Comparison of ENCODE assay signal across 8 mouse cellular contexts in genomic region chr2:69860972-69861452, GRCm38 (mm10). TPM values are rescaled to one million over a fixed set of nuclear protein-coding genes. Genes with fewer than 3 reads are reported as not detected.
DNase-seq lines count a peak whose midpoint lies in the region; ATAC-seq and TF ChIP-seq lines count a peak whose summit lies in the region.

No protein-coding gene starts in this region.

- TF ChIP-seq POLR2A in thymus, adult 2 months (IDR thresholded peaks at IDR 0.05; ENCODE audit: control insufficient read depth, extremely low read depth, insufficient read depth, low read length, poor library complexity), result no peak

- intact Hi-C loops in gastrocnemius, postnatal 14 days (cut with DNase I; ENCODE audit: low total_unique reads), result no loop called here

- peak overlapping the region; percentile 97 for H3K4me3 ChIP-seq in erythroblast, embryonic 14.5 days (replicated peaks)
- peak overlapping the region; percentile 99 for H3K4me3 ChIP-seq in hindbrain, embryonic 13.5 days
- peak overlapping the region; percentile 100 for H3K4me3 ChIP-seq in liver, embryonic 11.5 days (ENCODE audit: low read depth, low read length)
- H3K4me3 ChIP-seq in midbrain, postnatal 0 days (ENCODE audit: low read depth, low read length), result peak overlapping the region; percentile 100
- H3K4me3 ChIP-seq in thymus, adult 2 months (ENCODE audit: control insufficient read depth, insufficient read depth, low read length), result peak overlapping the region; percentile 88

- peaks cover 24% of the 10 kb centered on the region for H3K36me3 ChIP-seq in erythroblast, embryonic 14.5 days (ENCODE audit: control insufficient read depth)
- H3K36me3 ChIP-seq in hindbrain, embryonic 13.5 days, result peaks cover 4% of the 10 kb centered on the region; the same call in 1 of the 2 replicates
- H3K36me3 ChIP-seq in liver, embryonic 11.5 days (ENCODE audit: control insufficient read depth, insufficient read depth, low read length), result peaks cover 2% of the 10 kb centered on the region; the same call in 1 of the 2 replicates
- no peaks in the 10 kb centered on the region for H3K36me3 ChIP-seq in midbrain, postnatal 0 days (ENCODE audit: insufficient read depth, low read length)
- peaks cover 6% of the 10 kb centered on the region; the same call in 1 of the 2 replicates for H3K36me3 ChIP-seq in thymus, adult 2 months (ENCODE audit: control insufficient read depth, insufficient read depth, low read length)

- peak overlapping the region; percentile 92 for H3K27ac ChIP-seq in hindbrain, embryonic 13.5 days
- H3K27ac ChIP-seq in liver, embryonic 11.5 days (ENCODE audit: low read depth, low read length), result peak overlapping the region; percentile 87
- peak overlapping the region; percentile 90 for H3K27ac ChIP-seq in midbrain, postnatal 0 days (ENCODE audit: low read depth, low read length)
- peak overlapping the region; percentile 84 for H3K27ac ChIP-seq in thymus, adult 2 months (ENCODE audit: control insufficient read depth, insufficient read depth, low read length)

- H3K9ac ChIP-seq in hindbrain, embryonic 13.5 days, result peak overlapping the region; percentile 100
- H3K9ac ChIP-seq in liver, embryonic 11.5 days (ENCODE audit: low read depth, low read length), result peak overlapping the region; percentile 99
- H3K9ac ChIP-seq in midbrain, postnatal 0 days (replicated peaks; ENCODE audit: low read length, poor library complexity, severe bottlenecking), result peak overlapping the region; percentile 60

- H3K9me3 ChIP-seq in erythroblast, embryonic 14.5 days (ENCODE audit: control insufficient read depth, low read length), result no peaks in the 10 kb centered on the region
- no peaks in the 10 kb centered on the region for H3K9me3 ChIP-seq in hindbrain, embryonic 13.5 days
- no peaks in the 10 kb centered on the region for H3K9me3 ChIP-seq in liver, embryonic 11.5 days (ENCODE audit: control insufficient read depth, low read length)
- no peaks in the 10 kb centered on the region for H3K9me3 ChIP-seq in midbrain, postnatal 0 days (ENCODE audit: low read length)

- peak; percentile 20 for DNase-seq in gastrocnemius, adult 18-20 months (ENCODE audit: low spot score)
- no peak for DNase-seq in gastrocnemius, postnatal 14 days
- no peak for DNase-seq in liver, embryonic 11.5 days (ENCODE audit: low spot score)
- DNase-seq in midbrain, postnatal 0 days (ENCODE audit: low spot score), result no peak
- DNase-seq in thymus, adult 2 months, result peak; percentile 46

- peak overlapping the region; percentile 82 for H3K4me2 ChIP-seq in hindbrain, embryonic 13.5 days
- peak overlapping the region; percentile 77 for H3K4me2 ChIP-seq in liver, embryonic 11.5 days
- H3K4me2 ChIP-seq in midbrain, postnatal 0 days (ENCODE audit: low read depth, low read length, poor library complexity, severe bottlenecking), result peak overlapping the region; percentile 78

- TF ChIP-seq CTCF in midbrain, postnatal 0 days (IDR thresholded peaks at IDR 0.05), result no peak
- no peak for TF ChIP-seq CTCF in thymus, adult 2 months (IDR thresholded peaks at IDR 0.05; ENCODE audit: borderline replicate concordance, control insufficient read depth, extremely low read depth, insufficient read depth, low read length, poor library complexity)

- H3K4me1 ChIP-seq in erythroblast, embryonic 14.5 days (ENCODE audit: control insufficient read depth), result peaks cover 39% of the 10 kb centered on the region
- peaks cover 31% of the 10 kb centered on the region for H3K4me1 ChIP-seq in hindbrain, embryonic 13.5 days (replicated peaks)
- peaks cover 6% of the 10 kb centered on the region for H3K4me1 ChIP-seq in liver, embryonic 11.5 days (replicated peaks; ENCODE audit: control insufficient read depth, insufficient read depth, low read length)
- H3K4me1 ChIP-seq in midbrain, postnatal 0 days (ENCODE audit: insufficient read depth, low read length), result no peaks in the 10 kb centered on the region; the same call in 1 of the 2 replicates
- peaks cover 5% of the 10 kb centered on the region; the same call in 1 of the 2 replicates for H3K4me1 ChIP-seq in thymus, adult 2 months (replicated peaks; ENCODE audit: control insufficient read depth, insufficient read depth, low read length)

- 12% methylated on average over 12 of the region's 13 CpGs for WGBS in hindbrain, embryonic 13.5 days
- WGBS in liver, embryonic 11.5 days, result 7% methylated on average over 13 of the region's 13 CpGs
- WGBS in midbrain, postnatal 0 days, result 12% methylated on average over 13 of the region's 13 CpGs
- 2% methylated on average over 13 of the region's 13 CpGs for WGBS in thymus, adult 2 months

- no peaks in the 10 kb centered on the region for H3K27me3 ChIP-seq in erythroblast, embryonic 14.5 days (ENCODE audit: control insufficient read depth)
- H3K27me3 ChIP-seq in hindbrain, embryonic 13.5 days, result no peaks in the 10 kb centered on the region
- H3K27me3 ChIP-seq in liver, embryonic 11.5 days (replicated peaks; ENCODE audit: control insufficient read depth, insufficient read depth, low read length), result no peaks in the 10 kb centered on the region
- no peaks in the 10 kb centered on the region for H3K27me3 ChIP-seq in midbrain, postnatal 0 days (ENCODE audit: insufficient read depth, low read length)
- no peaks in the 10 kb centered on the region for H3K27me3 ChIP-seq in thymus, adult 2 months (ENCODE audit: control insufficient read depth, insufficient read depth, low read length)

- peak; percentile 45 for ATAC-seq in activated CD4-positive, CD25-positive, alpha-beta regulatory T cell, adult 4 months
- peak; percentile 78 for ATAC-seq in hindbrain, embryonic 13.5 days (ENCODE audit: low FRiP score)
- ATAC-seq in liver, embryonic 11.5 days (replicated peaks; ENCODE audit: low FRiP score), result peak; percentile 72
- ATAC-seq in midbrain, postnatal 0 days (ENCODE audit: low FRiP score), result peak; percentile 67

RNA-seq across cellular contexts. Expression of gene Ssb, which starts 0.3 kb away (rescaled TPM):
- total RNA-seq in gastrocnemius, adult 18-20 months (2021), result 10 to 100 TPM; 59.8 to 60.6 TPM
- total RNA-seq in gastrocnemius, postnatal 14 days (2021), result 10 to 100 TPM; 67.5 to 78.6 TPM
- polyA plus RNA-seq in activated CD4-positive, CD25-positive, alpha-beta regulatory T cell, adult 4 months (2017; shearing (Covaris generic)), result 100 to 1,000 TPM; 313 to 322 TPM
- 1.2 and 1.5 TPM in 2 replicates for polyA plus RNA-seq in erythroblast, embryonic 14.5 days (2012)
- polyA plus RNA-seq in hindbrain, embryonic 13.5 days (2015; fragmentation: Nextera tagmentation; extraction: Ambion mirVana), result 335 and 355 TPM in 2 replicates
- polyA plus RNA-seq in liver, embryonic 11.5 days (2014; fragmentation: Nextera tagmentation; extraction: Ambion mirVana), result 317 and 327 TPM in 2 replicates
- total RNA-seq in midbrain, postnatal 0 days (2014; rRNA removed), result 51.3 and 64.1 TPM in 2 replicates
- polyA plus RNA-seq in midbrain, postnatal 0 days (2015; fragmentation: Nextera tagmentation; extraction: Ambion mirVana), result 260 and 285 TPM in 2 replicates
- polyA plus RNA-seq in thymus, adult 2 months (2012; rRNA removed), result 5.4 and 6.9 TPM in 2 replicates

RNA-seq across cellular contexts. Expression of gene Mettl5, which starts 24.4 kb away (rescaled TPM):
- total RNA-seq in gastrocnemius, adult 18-20 months (2021), result 10 to 100 TPM; 14.2 to 15.8 TPM
- total RNA-seq in gastrocnemius, postnatal 14 days (2021), result 10 to 100 TPM; 18.0 to 19.2 TPM
- polyA plus RNA-seq in activated CD4-positive, CD25-positive, alpha-beta regulatory T cell, adult 4 months (2017; shearing (Covaris generic)), result 10 to 100 TPM; 57.9 to 63.0 TPM
- 11.6 and 13.1 TPM in 2 replicates for polyA plus RNA-seq in erythroblast, embryonic 14.5 days (2012)
- 28.5 and 30.4 TPM in 2 replicates for polyA plus RNA-seq in hindbrain, embryonic 13.5 days (2015; fragmentation: Nextera tagmentation; extraction: Ambion mirVana)
- polyA plus RNA-seq in liver, embryonic 11.5 days (2014; fragmentation: Nextera tagmentation; extraction: Ambion mirVana), result 67.9 and 68.1 TPM in 2 replicates
- total RNA-seq in midbrain, postnatal 0 days (2014; rRNA removed), result 8.6 and 10.2 TPM in 2 replicates
- 30.4 and 34.1 TPM in 2 replicates for polyA plus RNA-seq in midbrain, postnatal 0 days (2015; fragmentation: Nextera tagmentation; extraction: Ambion mirVana)
- 4.0 and 4.8 TPM in 2 replicates for polyA plus RNA-seq in thymus, adult 2 months (2012; rRNA removed)

RNA-seq across cellular contexts. Expression of gene Ubr3, which starts 36.0 kb away (rescaled TPM):
- 100 to 1,000 TPM; 207 to 208 TPM for total RNA-seq in gastrocnemius, adult 18-20 months (2021)
- 100 to 1,000 TPM; 108 to 118 TPM for total RNA-seq in gastrocnemius, postnatal 14 days (2021)
- 10 to 100 TPM; 13.1 to 16.7 TPM for polyA plus RNA-seq in activated CD4-positive, CD25-positive, alpha-beta regulatory T cell, adult 4 months (2017; shearing (Covaris generic))
- 0.38 and 0.43 TPM in 2 replicates for polyA plus RNA-seq in erythroblast, embryonic 14.5 days (2012)
- polyA plus RNA-seq in hindbrain, embryonic 13.5 days (2015; fragmentation: Nextera tagmentation; extraction: Ambion mirVana), result 15.1 and 15.8 TPM in 2 replicates
- polyA plus RNA-seq in liver, embryonic 11.5 days (2014; fragmentation: Nextera tagmentation; extraction: Ambion mirVana), result 11.3 and 11.5 TPM in 2 replicates
- 37.9 and 62.1 TPM in 2 replicates for total RNA-seq in midbrain, postnatal 0 days (2014; rRNA removed)
- 15.4 and 20.9 TPM in 2 replicates for polyA plus RNA-seq in midbrain, postnatal 0 days (2015; fragmentation: Nextera tagmentation; extraction: Ambion mirVana)
- 13.7 and 13.9 TPM in 2 replicates for polyA plus RNA-seq in thymus, adult 2 months (2012; rRNA removed)

RNA-seq across cellular contexts. Expression of gene Klhl23, which starts 39.3 kb away (rescaled TPM):
- 10 to 100 TPM in 1 of 2 experiments, 1 to 10 TPM in 1; 6.8 to 14.5 TPM for total RNA-seq in gastrocnemius, adult 18-20 months (2021)
- 10 to 100 TPM; 16.4 to 18.4 TPM for total RNA-seq in gastrocnemius, postnatal 14 days (2021)
- under 1 TPM in 1 of 2 experiments, not detected in 1; 0.34 TPM for polyA plus RNA-seq in activated CD4-positive, CD25-positive, alpha-beta regulatory T cell, adult 4 months (2017; shearing (Covaris generic))
- polyA plus RNA-seq in erythroblast, embryonic 14.5 days (2012), result 0.05 and 0.09 TPM in 2 replicates
- polyA plus RNA-seq in hindbrain, embryonic 13.5 days (2015; fragmentation: Nextera tagmentation; extraction: Ambion mirVana), result 66.8 and 67.4 TPM in 2 replicates
- polyA plus RNA-seq in liver, embryonic 11.5 days (2014; fragmentation: Nextera tagmentation; extraction: Ambion mirVana), result 44.9 and 47.7 TPM in 2 replicates
- total RNA-seq in midbrain, postnatal 0 days (2014; rRNA removed), result 147 and 164 TPM in 2 replicates
- polyA plus RNA-seq in midbrain, postnatal 0 days (2015; fragmentation: Nextera tagmentation; extraction: Ambion mirVana), result 84.1 and 99.2 TPM in 2 replicates
- 2.5 and 3.4 TPM in 2 replicates for polyA plus RNA-seq in thymus, adult 2 months (2012; rRNA removed)

Comparison
In these comparisons a context has a peak if more than half of its experiments do, and no peak if none do; other contexts are left out.
1. DNase-seq: peak in gastrocnemius, adult 18-20 months (single experiment) and thymus, adult 2 months (single experiment); none in gastrocnemius, postnatal 14 days (single experiment), liver, embryonic 11.5 days (single experiment) and midbrain, postnatal 0 days (single experiment).
2. RNA of gene Ssb, which starts 0.3 kb away (polyA plus RNA-seq): 335 to 355 TPM in hindbrain, embryonic 13.5 days, 317 to 327 TPM in liver, embryonic 11.5 days, 313 to 322 TPM in activated CD4-positive, CD25-positive, alpha-beta regulatory T cell, adult 4 months and 260 to 285 TPM in midbrain, postnatal 0 days; 5.4 to 6.9 TPM in thymus, adult 2 months and 1.2 to 1.5 TPM in erythroblast, embryonic 14.5 days; every median in the first group is over 10 times any median in the second.
3. Peak in every context shown above with its lines, with median percentiles within 50 percentile points of each other: ATAC-seq, H3K4me3 ChIP-seq, H3K27ac ChIP-seq, H3K4me2 ChIP-seq and H3K9ac ChIP-seq.